Mouse (Mus musculus) stomach, embryonic 16.5 days (tissue): ENCODE results near the gene Bcl2l13. TPM values are rescaled to one million over a fixed set of nuclear protein-coding genes. Genes with fewer than 3 reads are reported as not detected.
"Not testable (repeated sequence)": the region's sequence is repeated elsewhere in the genome, so short reads cannot be mapped to it uniquely, and the experiment has no call there.

Experiments used
- ATAC-seq: fragments of 200-750 bp; cut with Nextera tagmentation; 2 replicates; pipeline ENCODE4 v1.8.0; 2017; ENCODE audit warnings: moderate number of reproducible peaks, moderate TSS enrichment; ENCODE audit not compliant: insufficient read depth, low FRiP score
- H3K27ac ChIP-seq: fragments of 300-500 bp; sonication (generic); 2 replicates; pipeline ENCODE4 v1.5.1; 2014; ENCODE audit warnings: low read length
- H3K27me3 ChIP-seq: fragments of 300-500 bp; sonication (generic); 2 replicates; pipeline ENCODE4 v1.6.1; 2014; ENCODE audit warnings: low read length, control low read depth, mixed read lengths; ENCODE audit not compliant: control insufficient read depth, insufficient read depth
- H3K36me3 ChIP-seq: fragments of 300-500 bp; sonication (generic); 2 replicates; pipeline ENCODE4 v1.6.1; 2014; ENCODE audit warnings: low read length; ENCODE audit not compliant: control insufficient read depth, insufficient read depth
- H3K4me1 ChIP-seq: fragments of 300-500 bp; sonication (generic); 2 replicates; pipeline ENCODE4 v1.6.1; 2014; ENCODE audit warnings: low read length, control low read depth, mixed read lengths; ENCODE audit not compliant: control insufficient read depth, insufficient read depth
- H3K4me2 ChIP-seq: fragments of 300-500 bp; sonication (generic); 2 replicates; pipeline ENCODE4 v1.6.1; 2014; ENCODE audit warnings: low read depth, low read length, mixed read lengths
- H3K4me3 ChIP-seq: fragments of 300-500 bp; sonication (generic); replicated peaks from 2 replicates; pipeline ENCODE4 v1.5.1; 2014; ENCODE audit warnings: mild to moderate bottlenecking, low read length
- H3K9ac ChIP-seq: fragments of 300-500 bp; sonication (generic); 2 replicates; pipeline ENCODE4 v1.6.1; 2014; ENCODE audit warnings: low read length
- H3K9me3 ChIP-seq: fragments of 300-500 bp; sonication (generic); replicated peaks from 2 replicates; pipeline ENCODE4 v1.6.1; 2016; ENCODE audit warnings: low read length, control low read depth; ENCODE audit not compliant: control insufficient read depth
- WGBS: fragments of 180-500 bp; shearing (Covaris S2); extraction: QIAGEN DNeasy Blood & Tissue Kit; methylation state at CpG from one replicate; pipeline ENCODE4 v1.1.7; 2014; 5-methylcytosine and 5-hydroxymethylcytosine counted together
- polyA plus RNA-seq: library from polyadenylated mRNA; unstranded; fragments of >200 nt; fragmentation: Nextera tagmentation; extraction: Ambion mirVana; gene quantifications from 2 replicates; pipeline ENCODE4 v1.2.1, GENCODE M21; 2015

The Bcl2l13 gene
- polyA plus RNA-seq, 1 experiment from 2014 or later, result 29.6 TPM

DNA sequence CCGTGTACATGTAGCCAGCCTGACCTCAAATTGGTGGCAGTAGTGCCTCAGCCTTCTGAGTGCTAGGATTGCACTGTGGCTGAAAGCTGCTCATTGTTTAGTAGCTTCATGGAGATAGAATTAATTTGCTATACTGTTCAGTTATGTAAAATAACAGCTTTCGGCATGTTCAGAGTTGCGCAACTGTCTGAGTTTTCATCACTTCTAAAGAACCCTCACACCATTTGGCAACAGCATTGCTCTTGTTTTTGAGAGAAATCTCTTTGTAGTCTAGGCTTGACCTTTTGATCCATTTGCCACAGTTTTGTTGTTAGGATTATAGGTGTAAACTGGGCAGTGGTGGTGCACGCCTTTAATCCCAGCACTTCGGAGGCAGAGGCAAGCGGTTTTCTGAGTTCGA is 4.2 kb downstream of the Bcl2l13 start:
- H3K4me2 ChIP-seq, result no peak overlapping the region
- no peaks in the 10 kb centered on the region for H3K9me3 ChIP-seq
- H3K4me1 ChIP-seq, result peaks cover 7% of the 10 kb centered on the region; the same call in 1 of the 2 replicates
- ATAC-seq, result no peak
- no peaks in the 10 kb centered on the region for H3K27me3 ChIP-seq
- H3K9ac ChIP-seq, result no peak overlapping the region
- H3K27ac ChIP-seq, result no peak overlapping the region
- 95% methylated on average over 7 of the region's 7 CpGs for WGBS
- H3K36me3 ChIP-seq, result no peaks in the 10 kb centered on the region
- H3K4me3 ChIP-seq, result no peak overlapping the region

DNA sequence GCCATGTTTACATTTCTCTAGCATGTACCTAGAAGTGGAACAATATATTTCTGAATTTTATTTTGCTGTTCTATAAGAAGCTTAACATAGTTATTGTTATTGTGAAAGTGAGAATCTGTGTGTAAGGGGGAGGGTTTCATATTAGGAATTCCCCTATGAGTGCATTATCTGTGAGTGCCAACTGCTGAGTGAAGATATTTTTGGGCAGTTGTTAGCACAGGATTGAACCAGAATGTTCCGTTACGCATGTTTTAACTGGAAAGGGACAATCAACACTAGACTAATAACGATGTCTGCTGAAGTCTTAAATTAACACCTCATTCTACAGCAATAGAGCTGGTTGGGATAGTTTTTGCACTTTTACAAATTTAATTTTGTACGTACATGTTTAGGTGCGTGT is 5.7 kb downstream of the Bcl2l13 start:
- Histone ChIP-seq H3K4me2 (no peak overlapping the region), H3K4me3 (no peak overlapping the region), H3K9ac (no peak overlapping the region), H3K36me3 (no peaks in the 10 kb centered on the region), H3K9me3 (no peaks in the 10 kb centered on the region), H3K27ac (no peak overlapping the region), H3K4me1 (0 out of 2 replicates have a peak, but pooled peaks cover 2% of the 10 kb centered on the region), H3K27me3 (no peaks in the 10 kb centered on the region)
- ATAC-seq, result no peak
- WGBS, result 92% methylated on average over 5 of the region's 5 CpGs

DNA sequence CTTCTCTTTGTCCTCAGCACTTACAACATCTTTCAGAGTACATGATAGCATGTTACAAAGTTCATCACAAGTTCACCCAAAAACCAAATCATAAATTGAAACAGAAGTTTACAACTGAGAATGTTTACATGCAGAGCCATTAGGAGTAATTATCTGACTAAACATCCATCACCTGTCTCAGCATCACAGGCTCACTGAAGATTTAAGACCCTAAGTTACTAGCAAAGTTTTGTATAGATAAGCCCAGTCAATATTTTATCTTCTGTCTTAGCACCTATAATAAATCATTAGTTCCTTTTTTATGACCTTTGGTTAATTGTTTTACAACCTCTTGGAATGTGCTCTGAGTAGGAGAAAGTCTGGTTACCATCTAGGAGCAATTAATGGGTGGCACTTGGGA is 14.7 kb downstream of the Bcl2l13 start:
- not testable (repeated sequence) for H3K27ac ChIP-seq, H3K4me2 ChIP-seq, H3K4me1 ChIP-seq, H3K36me3 ChIP-seq, H3K4me3 ChIP-seq, H3K9me3 ChIP-seq, H3K9ac ChIP-seq, ATAC-seq, H3K27me3 ChIP-seq

DNA sequence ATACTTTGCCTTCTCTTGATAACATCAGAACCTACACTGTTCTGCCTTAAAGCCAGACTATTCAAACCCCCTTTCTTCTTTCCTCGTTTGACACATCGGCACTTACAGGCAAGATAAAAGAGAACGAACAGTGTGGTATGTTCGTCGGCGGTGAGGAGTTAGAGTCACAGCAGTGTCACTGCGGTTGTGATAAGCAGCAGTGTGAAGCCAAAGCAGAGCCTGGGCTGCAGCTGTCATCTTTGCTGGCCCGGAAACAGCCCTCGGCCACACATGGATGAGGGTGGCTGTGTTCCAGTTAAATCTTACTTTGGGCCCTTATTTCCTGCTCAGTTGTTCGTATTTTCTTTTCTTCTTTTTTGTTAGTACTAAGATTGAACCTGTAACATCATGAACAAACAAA is 18.4 kb downstream of the Bcl2l13 start:
- Histone ChIP-seq H3K4me1 (no peaks in the 10 kb centered on the region), H3K27ac (no peak overlapping the region), H3K9ac (no peak overlapping the region), H3K36me3 (0 out of 2 replicates have a peak, but pooled peaks cover 3% of the 10 kb centered on the region), H3K9me3 (no peaks in the 10 kb centered on the region), H3K27me3 (no peaks in the 10 kb centered on the region), H3K4me3 (no peak overlapping the region), H3K4me2 (no peak overlapping the region)
- 68% methylated on average over 10 of the region's 10 CpGs for WGBS
- no peak for ATAC-seq

DNA sequence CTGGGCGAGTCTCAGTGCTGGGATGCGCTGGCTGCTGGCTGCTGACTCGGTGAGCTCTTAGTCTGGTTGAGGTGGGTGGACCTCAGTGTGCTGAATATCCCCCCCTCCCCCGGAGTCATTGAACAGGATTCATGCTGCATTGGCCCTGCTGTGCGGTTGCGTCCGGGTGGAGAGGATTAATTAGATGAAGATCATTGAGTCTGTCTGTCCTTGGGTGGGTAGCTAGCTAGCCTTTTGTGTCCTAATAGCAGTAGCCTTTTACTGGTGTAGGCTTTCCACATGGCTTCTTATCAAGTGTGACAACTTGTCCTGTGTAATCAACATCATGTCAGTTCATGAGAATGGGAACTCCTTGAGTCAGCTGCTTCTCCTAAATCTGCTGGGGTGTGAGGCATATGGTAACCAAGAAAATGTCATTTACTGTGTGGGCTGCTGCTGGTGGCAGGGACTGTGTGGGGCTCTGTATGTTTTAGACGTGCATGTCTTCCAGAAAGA is 22.3 kb downstream of the Bcl2l13 start:
- no peaks in the 10 kb centered on the region for H3K9me3 ChIP-seq
- H3K27me3 ChIP-seq, result no peaks in the 10 kb centered on the region
- no peaks in the 10 kb centered on the region for H3K4me1 ChIP-seq
- 0 out of 2 replicates have a peak, but pooled peaks cover 3% of the 10 kb centered on the region for H3K36me3 ChIP-seq
- no peak overlapping the region for H3K9ac ChIP-seq
- no peak; the same call in 1 of the 2 replicates for ATAC-seq
- no peak overlapping the region for H3K4me3 ChIP-seq
- H3K27ac ChIP-seq, result no peak overlapping the region
- WGBS, result 75% methylated on average over 8 of the region's 8 CpGs
- H3K4me2 ChIP-seq, result no peak overlapping the region

DNA sequence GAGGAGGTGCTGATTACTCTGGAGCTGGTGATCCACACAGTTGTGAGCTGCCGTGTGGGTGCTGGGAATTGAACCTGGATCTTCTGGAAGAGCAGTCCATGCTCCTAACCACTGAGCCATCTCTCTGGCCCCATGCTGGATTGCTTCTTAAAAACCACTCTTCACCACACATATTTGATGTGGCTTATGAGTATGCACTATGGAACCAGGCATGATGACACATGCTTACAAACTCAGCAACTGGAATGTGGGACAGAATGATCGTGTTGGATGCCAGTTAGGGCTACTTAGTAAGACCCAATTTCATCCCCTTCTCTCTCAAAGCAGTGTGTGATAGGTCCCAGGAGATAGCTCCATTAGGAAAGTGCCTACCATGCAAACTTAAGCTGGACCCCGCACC is 24.1 kb downstream of the Bcl2l13 start:
- no peak overlapping the region for H3K4me2 ChIP-seq
- no peaks in the 10 kb centered on the region for H3K27me3 ChIP-seq
- WGBS, result 95% methylated on average over 3 of the region's 3 CpGs
- H3K4me3 ChIP-seq, result no peak overlapping the region
- no peaks in the 10 kb centered on the region for H3K9me3 ChIP-seq
- 0 out of 2 replicates have a peak, but pooled peaks cover 3% of the 10 kb centered on the region for H3K36me3 ChIP-seq
- ATAC-seq, result no peak
- no peaks in the 10 kb centered on the region for H3K4me1 ChIP-seq
- no peak overlapping the region for H3K27ac ChIP-seq
- H3K9ac ChIP-seq, result no peak overlapping the region

DNA sequence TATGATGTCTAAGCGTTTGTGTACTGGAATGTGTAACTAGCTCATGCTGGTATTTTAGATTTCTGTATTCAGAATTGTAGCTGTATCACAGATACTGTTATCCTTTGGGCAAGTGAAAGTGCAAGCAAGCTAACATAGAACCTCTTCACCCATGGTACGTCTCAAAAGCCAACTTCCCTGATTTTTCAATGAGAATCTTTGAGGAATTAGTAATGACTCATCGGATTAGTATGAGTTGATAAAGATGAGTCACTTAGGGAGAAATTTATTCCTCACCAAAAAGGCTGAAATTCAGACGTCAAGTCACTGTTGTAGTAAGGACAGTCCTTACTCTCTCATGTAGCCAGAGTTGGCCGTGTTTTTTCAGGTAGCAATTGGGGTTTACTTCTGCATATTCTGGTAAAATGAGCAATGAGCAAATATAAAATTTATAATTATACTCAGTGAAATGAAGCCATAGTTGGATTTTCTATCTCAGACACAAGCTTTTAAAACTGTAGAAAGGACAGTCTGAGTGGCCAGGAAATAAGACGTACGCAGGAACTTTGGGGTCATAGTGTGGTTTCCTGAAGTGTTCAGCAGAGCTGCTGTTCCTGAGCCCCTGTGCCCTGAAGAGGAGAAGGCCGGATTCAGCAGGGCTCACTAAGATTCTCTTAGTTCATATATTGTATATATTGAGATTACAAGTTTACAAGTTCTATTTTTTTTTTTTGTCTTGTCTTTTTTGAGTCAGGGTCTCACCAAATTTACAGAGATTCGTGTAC is 30.2 kb downstream of the Bcl2l13 start:
- 74% methylated on average over 9 of the region's 9 CpGs for WGBS
- Histone ChIP-seq H3K4me2 (no peak overlapping the region), H3K9ac (no peak overlapping the region), H3K9me3 (no peaks in the 10 kb centered on the region), H3K27me3 (no peaks in the 10 kb centered on the region), H3K4me1 (no peaks in the 10 kb centered on the region), H3K36me3 (no peaks in the 10 kb centered on the region), H3K4me3 (no peak overlapping the region), H3K27ac (no peak overlapping the region)
- ATAC-seq, result no peak

DNA sequence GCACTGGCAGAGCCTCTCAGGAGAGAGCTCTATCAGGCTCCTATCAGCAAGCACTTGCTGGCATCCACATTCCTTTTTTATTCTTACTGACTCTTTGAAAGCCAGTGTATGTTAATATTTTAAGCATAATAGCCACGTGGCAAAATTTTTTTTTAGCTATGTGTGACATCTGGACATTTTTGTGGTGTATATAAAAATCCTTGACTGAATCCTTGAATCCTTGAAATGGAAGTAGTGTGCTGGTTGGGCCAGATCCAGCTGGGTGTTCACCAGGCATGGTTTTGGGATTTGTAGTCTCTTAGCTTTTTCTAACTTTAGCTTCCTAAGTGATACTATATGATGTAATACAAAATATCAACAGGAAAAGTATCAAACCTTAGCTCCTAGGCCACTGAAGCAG is 32.8 kb downstream of the Bcl2l13 start:
- Histone ChIP-seq H3K4me3 (no peak overlapping the region), H3K27ac (no peak overlapping the region), H3K27me3 (no peaks in the 10 kb centered on the region), H3K36me3 (no peaks in the 10 kb centered on the region), H3K4me2 (no peak overlapping the region), H3K9ac (no peak overlapping the region), H3K4me1 (no peaks in the 10 kb centered on the region), H3K9me3 (no peaks in the 10 kb centered on the region)
- no peak for ATAC-seq
- 69% methylated on average over 1 of the region's 1 CpGs for WGBS

DNA sequence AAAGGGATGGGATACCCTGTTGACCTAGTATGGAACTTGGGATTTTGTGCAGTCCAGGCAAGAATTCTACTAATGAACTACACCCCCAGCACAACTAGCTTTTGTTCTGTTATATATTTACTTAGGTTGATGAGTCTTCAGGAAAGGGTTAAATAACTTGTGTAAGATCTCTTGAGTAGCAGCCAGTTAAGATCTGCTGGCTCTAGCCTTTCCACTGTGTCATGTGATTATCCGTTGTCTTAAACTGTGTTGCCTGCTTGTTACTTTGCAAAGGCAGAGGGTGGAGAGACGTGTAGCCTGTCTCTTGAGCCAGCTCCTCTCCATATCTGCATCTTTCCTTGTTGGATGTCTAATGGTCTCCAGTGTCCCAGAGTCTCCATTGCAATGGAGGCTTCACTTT is 35.3 kb downstream of the Bcl2l13 start:
- H3K27me3 ChIP-seq, result no peaks in the 10 kb centered on the region
- no peaks in the 10 kb centered on the region for H3K9me3 ChIP-seq
- WGBS, result 64% methylated on average over 2 of the region's 2 CpGs
- no peaks in the 10 kb centered on the region; the same call in 1 of the 2 replicates for H3K36me3 ChIP-seq
- H3K9ac ChIP-seq, result no peak overlapping the region
- ATAC-seq, result no peak
- no peak overlapping the region for H3K4me2 ChIP-seq
- H3K27ac ChIP-seq, result no peak overlapping the region
- H3K4me3 ChIP-seq, result no peak overlapping the region
- no peaks in the 10 kb centered on the region for H3K4me1 ChIP-seq
